In the genomic region with DNA sequence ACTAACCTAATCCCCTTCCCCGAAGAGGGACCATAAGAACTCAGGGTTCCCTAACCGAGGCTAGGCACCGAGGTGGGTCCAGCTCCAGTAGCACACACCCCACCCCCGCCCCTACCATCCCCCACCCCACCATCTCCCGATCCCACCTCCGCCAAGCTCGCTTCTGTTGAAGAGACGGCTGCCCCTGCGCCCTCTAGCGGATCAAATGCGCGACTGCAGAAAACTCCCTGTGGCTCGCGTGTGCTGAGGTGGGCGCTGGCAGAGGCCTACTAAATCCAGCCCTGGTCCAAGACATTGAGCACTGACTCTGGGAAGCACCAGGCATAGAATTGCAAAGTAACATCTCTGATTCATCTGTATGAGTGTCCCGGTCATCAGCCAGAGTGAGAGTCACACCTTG, we compare ENCODE assay signal across 8 mouse cellular contexts. TPM values are rescaled to one million over a fixed set of nuclear protein-coding genes. Genes with fewer than 3 reads are reported as not detected.
DNase-seq lines count a peak whose midpoint lies in the region; ATAC-seq and TF ChIP-seq lines count a peak whose summit lies in the region.

No protein-coding gene starts in this region.

- H3K4me3 ChIP-seq in kidney, adult 2 months (ENCODE audit: insufficient read depth, low read depth, low read length): no peak overlapping the region
- H3K4me3 ChIP-seq in kidney, embryonic 15.5 days (replicated peaks): no peak overlapping the region
- no peak overlapping the region for H3K4me3 ChIP-seq in embryonic facial prominence, embryonic 13.5 days
- no peak overlapping the region for H3K4me3 ChIP-seq in liver, adult 2 months (ENCODE audit: insufficient read depth, low read depth, low read length)

- DNase-seq in kidney, adult 2 months: peak; percentile 54
- peak; percentile 63 to 79 for DNase-seq in adrenal gland, postnatal 36 days
- DNase-seq in heart, postnatal 4 days: peak; percentile 81
- DNase-seq in liver, adult 2 months (ENCODE audit: extremely low read depth, low read depth, low spot score): no peak
- peak; percentile 73 for DNase-seq in neural tube, embryonic 10.5 days (ENCODE audit: extremely low spot score, low spot score)
- peak; percentile 76 for DNase-seq in thymus, postnatal 0 days (ENCODE audit: low spot score)

- 4% methylated on average over 16 of the region's 16 CpGs for WGBS in kidney, adult 2 months
- WGBS in kidney, embryonic 15.5 days: 3% methylated on average over 16 of the region's 16 CpGs
- 3% methylated on average over 16 of the region's 16 CpGs for WGBS in embryonic facial prominence, embryonic 13.5 days
- WGBS in liver, adult 2 months: 6% methylated on average over 16 of the region's 16 CpGs

- no peak overlapping the region for H3K27ac ChIP-seq in kidney, adult 2 months (ENCODE audit: insufficient read depth, low read depth, low read length)
- no peak overlapping the region for H3K27ac ChIP-seq in kidney, embryonic 15.5 days
- H3K27ac ChIP-seq in embryonic facial prominence, embryonic 13.5 days: no peak overlapping the region
- H3K27ac ChIP-seq in liver, adult 2 months (replicated peaks; ENCODE audit: insufficient read depth, low read depth, low read length): no peak overlapping the region

- no peak for TF ChIP-seq POLR2A in kidney, adult 2 months (IDR thresholded peaks at IDR 0.05; ENCODE audit: low read depth, low read length)
- no peak for TF ChIP-seq POLR2A in liver, adult 2 months (IDR thresholded peaks at IDR 0.05; ENCODE audit: extremely low read depth, insufficient read depth, low read length)

- TF ChIP-seq CTCF in kidney, adult 2 months (conservative IDR thresholded peaks at IDR 0.05; ENCODE audit: insufficient read depth, insufficient read length, low read depth, low read length): peak; percentile 63
- TF ChIP-seq CTCF in liver, adult 2 months (IDR thresholded peaks at IDR 0.05; ENCODE audit: low read depth, low read length): peak; percentile 82

- H3K79me2 ChIP-seq in liver, adult 2 months (ENCODE audit: control insufficient read depth, insufficient read depth, low read length): no peaks in the 10 kb centered on the region

- no peaks in the 10 kb centered on the region for H3K9me3 ChIP-seq in kidney, embryonic 15.5 days (replicated peaks)
- no peaks in the 10 kb centered on the region for H3K9me3 ChIP-seq in embryonic facial prominence, embryonic 13.5 days

- no peak overlapping the region for H3K4me2 ChIP-seq in kidney, embryonic 15.5 days
- peak overlapping the region; percentile 20; the same call in 1 of the 2 replicates for H3K4me2 ChIP-seq in embryonic facial prominence, embryonic 13.5 days

- no peak overlapping the region for H3K9ac ChIP-seq in kidney, embryonic 15.5 days
- no peak overlapping the region for H3K9ac ChIP-seq in embryonic facial prominence, embryonic 13.5 days
- H3K9ac ChIP-seq in liver, adult 2 months (ENCODE audit: low read depth, low read length): no peak overlapping the region

- H3K27me3 ChIP-seq in kidney, adult 2 months (replicated peaks; ENCODE audit: control insufficient read depth, insufficient read depth, low read length): 0 out of 2 replicates have a peak, but pooled peaks cover 2% of the 10 kb centered on the region
- peaks cover 87% of the 10 kb centered on the region for H3K27me3 ChIP-seq in kidney, embryonic 15.5 days
- peaks cover 78% of the 10 kb centered on the region for H3K27me3 ChIP-seq in embryonic facial prominence, embryonic 13.5 days
- H3K27me3 ChIP-seq in liver, adult 2 months (ENCODE audit: control insufficient read depth, insufficient read depth, low read length): peaks cover 18% of the 10 kb centered on the region

- H3K4me1 ChIP-seq in kidney, adult 2 months (ENCODE audit: control insufficient read depth, insufficient read depth, low read length): no peaks in the 10 kb centered on the region
- peaks cover 29% of the 10 kb centered on the region for H3K4me1 ChIP-seq in kidney, embryonic 15.5 days
- H3K4me1 ChIP-seq in embryonic facial prominence, embryonic 13.5 days: peaks cover 18% of the 10 kb centered on the region
- H3K4me1 ChIP-seq in liver, adult 2 months (ENCODE audit: control insufficient read depth, insufficient read depth, low read length): no peaks in the 10 kb centered on the region

- ATAC-seq in kidney, embryonic 15.5 days (replicated peaks; ENCODE audit: low FRiP score): no peak
- ATAC-seq in embryonic facial prominence, embryonic 13.5 days (ENCODE audit: insufficient number of reproducible peaks, insufficient read depth, low FRiP score, low TSS enrichment, low read depth): no peak

- H3K36me3 ChIP-seq in kidney, adult 2 months (ENCODE audit: control insufficient read depth, insufficient read depth, low read length): no peaks in the 10 kb centered on the region
- H3K36me3 ChIP-seq in kidney, embryonic 15.5 days: no peaks in the 10 kb centered on the region
- no peaks in the 10 kb centered on the region for H3K36me3 ChIP-seq in embryonic facial prominence, embryonic 13.5 days
- H3K36me3 ChIP-seq in liver, adult 2 months (ENCODE audit: control insufficient read depth, insufficient read depth, low read length): no peaks in the 10 kb centered on the region

RNA-seq across cellular contexts. Expression of a gene that starts 1.5 kb away (rescaled TPM):
- 0.03 and 0.04 TPM in 2 replicates for polyA plus RNA-seq in kidney, adult 2 months (2012; rRNA removed)
- polyA plus RNA-seq in kidney, embryonic 15.5 days (2015; fragmentation: Nextera tagmentation; extraction: Ambion mirVana): 0.04 TPM in 1 of 2 replicates, not detected in the other
- total RNA-seq in adrenal gland, postnatal 36 days (2021): 1 to 10 TPM; 2.7 to 3.0 TPM
- polyA plus RNA-seq in embryonic facial prominence, embryonic 13.5 days (2015; fragmentation: Nextera tagmentation; extraction: Ambion mirVana): 0.06 TPM in 1 of 2 replicates, not detected in the other
- 1 to 10 TPM in 1 of 2 experiments, under 1 TPM in 1; 0.95 to 1.3 TPM for total RNA-seq in heart, postnatal 4 days (2021)
- total RNA-seq in liver, adult 2 months (2014; rRNA removed): not detected in 2 replicates
- polyA plus RNA-seq in liver, adult 2 months (2012; rRNA removed): not detected in 2 replicates
- polyA plus RNA-seq in thymus, postnatal 0 days (2015; fragmentation: Nextera tagmentation; extraction: Ambion mirVana): 0.91 and 1.3 TPM in 2 replicates

RNA-seq across cellular contexts. Expression of a gene that starts 53.2 kb away (rescaled TPM):
- 15.7 and 16.6 TPM in 2 replicates for polyA plus RNA-seq in kidney, adult 2 months (2012; rRNA removed)
- 25.4 and 25.6 TPM in 2 replicates for polyA plus RNA-seq in kidney, embryonic 15.5 days (2015; fragmentation: Nextera tagmentation; extraction: Ambion mirVana)
- 10 to 100 TPM; 12.3 to 16.7 TPM for total RNA-seq in adrenal gland, postnatal 36 days (2021)
- polyA plus RNA-seq in embryonic facial prominence, embryonic 13.5 days (2015; fragmentation: Nextera tagmentation; extraction: Ambion mirVana): 16.1 and 18.8 TPM in 2 replicates
- 10 to 100 TPM; 17.6 to 18.1 TPM for total RNA-seq in heart, postnatal 4 days (2021)
- total RNA-seq in liver, adult 2 months (2014; rRNA removed): 0.74 and 1.1 TPM in 2 replicates
- polyA plus RNA-seq in liver, adult 2 months (2012; rRNA removed): 1.2 and 2.3 TPM in 2 replicates
- 55.2 TPM in 2 replicates for polyA plus RNA-seq in thymus, postnatal 0 days (2015; fragmentation: Nextera tagmentation; extraction: Ambion mirVana)
